Mouse (Mus musculus) lung, adult 2 months (tissue): Measurements from ENCODE around the gene Ppp1r26.

Experiments used
- CTCF ChIP-seq: fragments of 200-500 bp; IDR thresholded peaks from 2 replicates; pipeline ENCODE4 v1.5.1; 2011; ENCODE audit warnings: mild to moderate bottlenecking, low read length, control low read depth; ENCODE audit not compliant: insufficient read depth
- POLR2A ChIP-seq: fragments of 200-500 bp; IDR thresholded peaks from 2 replicates; pipeline ENCODE4 v1.6.1; 2011; ENCODE audit warnings: low read depth, mild to moderate bottlenecking, control low read depth, low read length, borderline replicate concordance; ENCODE audit errors: extremely low read depth

DNA sequence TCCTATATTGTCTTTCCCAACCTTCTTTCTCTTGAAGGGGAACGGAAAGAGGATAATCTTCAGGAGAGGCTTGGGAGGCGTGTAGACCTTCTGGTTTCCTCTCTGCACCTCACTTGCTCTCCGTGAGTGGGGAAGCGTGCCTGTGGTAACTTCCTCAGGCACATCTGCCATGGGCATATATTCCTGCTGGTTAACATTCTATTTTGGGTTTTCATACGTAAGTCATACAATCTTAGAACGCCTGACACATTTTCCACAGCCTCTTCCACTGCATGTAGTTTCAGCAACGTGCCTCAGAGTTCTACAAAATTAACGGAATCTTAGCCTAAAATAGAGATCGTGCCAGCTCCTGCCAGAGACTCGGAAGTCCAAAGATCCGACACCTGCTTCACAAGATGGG, 11.2 kb upstream of the Ppp1r26 start:
- no peak for TF ChIP-seq CTCF
- no peak for TF ChIP-seq POLR2A
